Mouse (Mus musculus) right cerebral cortex, postnatal 25 days (tissue): ENCODE data around the gene Zfp239.

ENCODE experiments used
- DNase-seq: peaks from one replicate; pipeline ENCODE4 v3.0.0; 2022

Zfp239 gene

GRCm38 (mm10) chr6:117879408-117880115 lies 17.7 kb downstream of the Zfp239 start:
- peak; percentile 100 for DNase-seq

- DNase-seq, result no peak
Measured at GRCm38 (mm10) chr6:117880394-117880838, 18.5 kb downstream of the Zfp239 start.

- no peak for DNase-seq
Measured at GRCm38 (mm10) chr6:117881229-117881628, 19.3 kb downstream of the Zfp239 start.

- no peak for DNase-seq
Measured at GRCm38 (mm10) chr6:117881997-117882396, 20.1 kb downstream of the Zfp239 start.

- no peak for DNase-seq
Measured at GRCm38 (mm10) chr6:117885943-117886342, 24.0 kb downstream of the Zfp239 start.

GRCm38 (mm10) chr6:117888032-117888431 lies 26.1 kb downstream of the Zfp239 start:
- DNase-seq, result no peak

DNA sequence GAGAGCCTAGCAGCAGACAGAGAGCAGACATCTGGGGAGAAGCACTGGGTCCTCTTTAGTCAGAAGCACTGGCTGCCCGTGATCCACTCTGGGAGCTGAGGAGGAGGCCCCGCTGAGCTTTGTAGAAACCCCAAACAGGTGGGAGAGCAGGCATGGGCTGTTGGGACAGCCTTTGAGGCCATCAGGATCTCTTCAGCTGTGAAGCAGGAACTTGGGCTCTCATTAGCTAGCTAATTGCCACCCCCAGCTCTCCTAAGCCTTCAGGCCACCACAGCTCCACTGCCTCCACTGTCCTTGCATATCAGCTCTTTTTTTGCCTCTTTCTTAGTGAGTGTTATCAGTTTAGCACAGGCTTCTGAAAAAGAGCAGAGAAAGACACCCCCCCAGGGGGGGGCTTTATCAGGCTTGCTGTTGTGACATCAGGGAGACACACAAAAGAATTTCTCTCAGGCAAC lies 26.8 kb downstream of the Zfp239 start:
- no peak for DNase-seq

DNA sequence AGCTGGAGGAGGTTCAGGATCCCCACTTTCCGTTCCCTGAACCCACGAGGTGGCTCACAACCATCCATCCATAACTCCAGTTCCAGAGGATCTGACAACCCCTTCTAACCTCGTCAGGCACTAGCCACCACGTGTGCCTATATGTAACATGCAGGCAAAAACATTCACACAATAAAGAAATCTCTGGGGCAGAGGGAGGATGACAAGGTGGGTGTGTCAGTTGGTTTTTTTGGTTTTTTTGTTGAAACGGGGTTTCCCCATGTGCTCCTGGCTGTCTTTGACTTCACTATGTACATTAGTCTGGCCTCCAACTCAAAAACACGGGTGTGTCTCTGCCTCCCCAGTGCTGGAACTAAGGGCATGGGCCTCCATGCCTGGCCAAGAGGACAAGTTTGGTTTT lies 28.4 kb downstream of the Zfp239 start:
- no peak for DNase-seq

DNA sequence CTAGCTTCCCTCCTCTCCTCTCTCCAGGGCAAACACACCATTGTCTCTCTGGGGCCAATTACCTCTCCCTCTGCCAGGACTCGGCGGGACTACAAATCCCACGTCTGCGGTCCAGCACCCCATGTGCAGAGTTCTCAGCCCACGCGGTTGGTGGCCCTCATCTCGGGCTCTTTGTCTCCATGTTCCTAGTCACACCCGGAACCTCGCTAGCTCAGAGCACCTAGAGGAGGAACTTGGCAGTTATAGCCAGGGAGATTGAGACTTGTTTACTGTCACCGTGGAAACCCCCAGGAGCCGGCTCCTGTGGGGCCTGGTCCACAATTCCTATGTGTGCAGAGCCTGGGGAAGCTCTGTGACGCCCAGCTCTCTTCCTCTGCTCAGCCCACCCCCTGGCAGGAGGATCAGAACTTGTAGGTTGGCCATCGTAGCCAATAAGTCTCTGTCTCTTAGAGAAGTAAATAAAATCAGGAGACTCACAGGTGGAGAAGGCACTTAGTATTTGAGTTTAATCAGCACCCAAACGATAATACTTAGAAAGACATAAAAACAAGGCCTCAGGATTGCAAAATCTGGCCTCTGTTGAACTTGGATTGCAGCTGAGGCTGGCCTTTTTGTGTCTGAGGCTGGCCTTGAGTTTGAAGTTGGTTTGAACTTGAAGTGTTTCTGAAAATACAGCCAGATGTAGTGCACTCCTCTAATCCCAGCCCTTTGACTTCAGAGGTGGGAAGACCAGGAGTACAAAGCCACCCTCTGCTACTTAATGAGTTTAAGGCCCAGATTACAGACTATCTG lies 29.7 kb downstream of the Zfp239 start:
- no peak for DNase-seq

- DNase-seq, result no peak
Measured at GRCm38 (mm10) chr6:117892386-117892785, 30.5 kb downstream of the Zfp239 start.

DNA sequence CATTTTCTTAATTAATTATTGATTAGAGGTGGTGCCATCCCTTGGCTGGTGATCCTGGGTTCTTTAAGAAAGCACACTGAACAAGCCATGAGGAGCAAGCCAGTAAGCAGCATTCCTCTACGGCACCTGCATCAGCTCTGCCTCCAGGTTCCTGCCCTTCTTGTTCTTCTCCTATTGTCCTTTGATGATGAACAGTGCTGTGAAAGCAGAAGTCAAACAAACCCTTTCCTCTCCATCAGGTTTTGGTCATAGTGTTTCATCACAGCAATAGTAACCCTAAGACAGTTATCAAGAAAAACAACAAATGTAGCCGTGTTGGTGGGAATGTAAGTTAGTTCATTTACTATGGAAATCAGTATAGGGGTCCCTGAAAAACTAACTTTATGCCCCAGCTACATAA lies 31.5 kb downstream of the Zfp239 start:
- DNase-seq, result no peak

- no peak for DNase-seq
Measured at GRCm38 (mm10) chr6:117897800-117898199, 35.9 kb downstream of the Zfp239 start.

GRCm38 (mm10) chr6:117900126-117901080 lies 38.5 kb downstream of the Zfp239 start, which contains the start of gene Hnrnpf:
Gene Hnrnpf, plus strand, starts transcription at chr6:117900324.
- DNase-seq, result peak; percentile 31

GRCm38 (mm10) chr6:117901510-117902402 lies 39.9 kb downstream of the Zfp239 start:
- no peak for DNase-seq

DNA sequence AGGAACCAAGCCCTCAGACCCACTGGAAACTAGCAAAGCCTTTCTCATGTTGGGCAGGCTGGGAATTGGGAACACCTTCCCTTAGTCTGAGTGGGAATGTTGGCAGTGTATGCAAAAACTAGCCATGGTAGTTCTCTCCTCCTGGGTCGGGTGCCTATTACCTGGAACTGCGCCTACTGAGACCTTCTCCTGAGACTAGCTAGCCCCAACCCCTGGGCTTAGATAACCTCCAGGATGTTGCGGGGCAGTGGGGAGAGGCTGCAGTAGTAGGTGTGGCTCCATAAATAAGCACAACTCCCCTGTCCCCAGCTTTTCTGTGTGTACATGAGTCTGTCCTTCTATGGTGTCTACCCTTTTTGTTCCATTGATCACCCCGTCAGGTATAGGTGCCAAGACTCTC lies 40.7 kb downstream of the Zfp239 start:
- DNase-seq, result no peak

DNA sequence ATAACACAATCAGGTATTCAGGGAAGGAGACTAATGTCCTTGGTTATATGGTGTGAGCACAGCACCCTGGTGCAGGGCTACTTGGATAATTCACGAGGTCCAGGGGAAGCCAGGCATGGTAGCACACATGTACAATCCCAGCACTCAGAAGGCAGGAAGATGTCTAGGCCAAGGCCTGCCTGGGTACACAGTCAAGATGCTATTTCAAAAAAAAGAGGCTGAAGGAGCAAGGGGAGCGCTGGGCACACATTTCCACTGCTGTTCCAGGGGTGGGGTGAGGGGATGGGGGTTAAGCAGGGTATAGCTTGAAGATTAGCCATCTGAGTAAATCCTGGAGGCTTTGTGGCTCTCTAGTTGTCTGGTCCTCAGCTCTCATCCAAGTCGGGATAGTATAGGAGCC lies 41.9 kb downstream of the Zfp239 start:
- no peak for DNase-seq

- DNase-seq, result no peak
Measured at GRCm38 (mm10) chr6:117905260-117905930, 43.5 kb downstream of the Zfp239 start.

DNA sequence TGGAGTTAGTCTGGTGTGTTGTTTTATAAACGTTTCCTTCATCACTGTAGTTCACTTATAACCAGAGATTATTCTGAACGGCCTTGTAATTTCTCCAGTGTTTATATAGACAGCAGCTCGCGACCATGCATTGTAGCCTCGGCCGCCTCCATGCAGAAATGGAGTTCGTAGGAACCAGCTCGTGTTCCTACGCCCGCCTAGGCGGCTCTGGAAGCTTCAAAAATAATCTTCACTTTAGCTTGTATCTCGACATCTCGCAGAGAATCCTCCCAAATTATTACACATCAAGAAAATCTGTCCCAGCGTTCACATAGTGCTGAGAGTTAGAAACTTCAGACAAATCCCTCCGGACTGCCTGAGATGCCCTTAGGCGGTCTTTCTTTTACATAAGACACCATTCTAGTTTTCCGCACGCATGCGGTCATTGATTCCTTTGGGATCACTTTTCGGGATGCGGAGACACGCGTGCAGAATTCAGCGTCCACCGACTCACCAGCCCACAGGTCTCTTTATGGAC lies 44.2 kb downstream of the Zfp239 start:
- no peak for DNase-seq

DNA sequence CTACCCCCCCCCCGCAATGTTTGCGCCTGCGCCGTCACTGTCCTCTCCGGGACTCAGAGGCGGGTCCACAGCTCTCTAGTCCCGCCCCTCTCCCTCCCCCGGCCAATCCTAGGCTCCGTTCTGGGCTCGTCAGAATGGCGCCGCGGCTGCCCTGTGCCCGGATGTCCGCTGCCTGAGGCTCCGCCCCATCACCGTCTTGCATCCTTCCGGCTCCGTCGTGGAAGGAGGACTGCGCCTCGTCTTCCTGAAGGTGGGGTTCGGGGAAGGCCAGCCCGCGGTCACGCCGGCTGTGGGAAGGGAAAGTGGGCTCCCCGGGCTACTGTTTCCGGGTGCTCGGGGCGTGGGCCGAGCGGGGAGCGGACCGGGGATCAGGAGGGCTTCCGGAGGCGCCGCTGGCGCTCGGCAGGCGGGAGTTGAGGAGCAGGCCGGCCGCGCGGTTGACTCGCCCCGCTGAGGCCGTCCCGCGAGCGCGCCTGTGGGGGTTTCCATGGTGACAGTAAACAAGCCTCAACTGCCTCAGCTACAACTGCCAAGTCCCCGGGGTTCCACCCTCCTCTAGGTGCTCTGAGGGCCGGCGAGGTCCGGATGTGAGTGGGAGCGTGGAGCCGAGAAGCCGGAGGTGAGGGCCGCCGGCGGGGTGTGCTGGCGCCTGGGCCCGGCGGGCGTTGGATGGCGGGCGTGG lies 44.8 kb downstream of the Zfp239 start:
- DNase-seq, result peak; percentile 97

- peak; percentile 69 for DNase-seq
Measured at GRCm38 (mm10) chr6:117907301-117907978, 45.5 kb downstream of the Zfp239 start.
